Mouse (Mus musculus) G1E-ER4 (cell line): Measurements from ENCODE around the gene Pcsk6. TPM values are rescaled to one million over a fixed set of nuclear protein-coding genes. Genes with fewer than 3 reads are reported as not detected.

Experiments used
- GATA1 ChIP-seq: IDR thresholded peaks from one replicate; pipeline ENCODE4 v1.8.0; 2012; ENCODE audit warnings: low read length, inconsistent platforms
- polyA plus RNA-seq: library from polyadenylated mRNA; stranded (reverse); fragments of >175 nt; gene quantifications from 2 replicates; pipeline ENCODE4 v1.2.3, GENCODE M21; 2012

Pcsk6 gene
- polyA plus RNA-seq, 1 experiment = not detected

GRCm38 (mm10) chr7:66046921-66047918, 185.7 kb downstream of the Pcsk6 start:
- TF ChIP-seq GATA1 = no peak

GRCm38 (mm10) chr7:66047975-66048374, 186.4 kb downstream of the Pcsk6 start:
- TF ChIP-seq GATA1 = no peak

- no peak for TF ChIP-seq GATA1
Observed at GRCm38 (mm10) chr7:66048446-66049230, 187.1 kb downstream of the Pcsk6 start.

GRCm38 (mm10) chr7:66053946-66054483, 192.5 kb downstream of the Pcsk6 start:
- TF ChIP-seq GATA1 = no peak

GRCm38 (mm10) chr7:66058703-66059102, 197.2 kb downstream of the Pcsk6 start, which contains the start of gene Snrpa1:
Gene Snrpa1 (plus strand): TSS chr7:66059003.
- TF ChIP-seq GATA1 = no peak

GRCm38 (mm10) chr7:66060066-66060956, 198.8 kb downstream of the Pcsk6 start:
- no peak for TF ChIP-seq GATA1

- no peak for TF ChIP-seq GATA1
Observed at GRCm38 (mm10) chr7:66061057-66061456, 199.5 kb downstream of the Pcsk6 start.

- TF ChIP-seq GATA1 = no peak
Observed at GRCm38 (mm10) chr7:66076411-66076810, 214.9 kb downstream of the Pcsk6 start.

- TF ChIP-seq GATA1 = no peak
Observed at GRCm38 (mm10) chr7:66079364-66080230, 218.1 kb downstream of the Pcsk6 start, which contains the start of gene Selenos. Gene Selenos (plus strand): TSS chr7:66079649.

GRCm38 (mm10) chr7:66080231-66080613, 218.7 kb downstream of the Pcsk6 start:
- TF ChIP-seq GATA1 = no peak

GRCm38 (mm10) chr7:66083757-66084156, 222.2 kb downstream of the Pcsk6 start:
- no peak for TF ChIP-seq GATA1

GRCm38 (mm10) chr7:66084546-66084945, 223.0 kb downstream of the Pcsk6 start:
- TF ChIP-seq GATA1 = no peak

GRCm38 (mm10) chr7:66087652-66088051, 226.1 kb downstream of the Pcsk6 start:
- no peak for TF ChIP-seq GATA1

GRCm38 (mm10) chr7:66088077-66088476, 226.5 kb downstream of the Pcsk6 start:
- no peak for TF ChIP-seq GATA1

- no peak for TF ChIP-seq GATA1
Observed at GRCm38 (mm10) chr7:66090676-66091190, 229.2 kb downstream of the Pcsk6 start.
